17 mouse cellular contexts compared by ENCODE assay signal in genomic region chr2:79543456-79543855, GRCm38 (mm10).
A peak's percentile ranks its signal among the peaks of the same experiment; 100 is the strongest.
DNase-seq lines count a peak whose midpoint lies in the region; ATAC-seq and TF ChIP-seq lines count a peak whose summit lies in the region.
"Had no signal": no experiment of that assay in that cellular context is flagged by ENCODE, and none has a peak within 500 bp of the region (broad histone marks: within the 10 kb centered on the region; RNA-seq: fewer than 3 reads in every experiment).

No protein-coding gene starts in this region.

- WGBS in heart, adult 2 months, result 60% methylated on average over 5 of the region's 5 CpGs
- WGBS in heart, embryonic 16.5 days, result 64% methylated on average over 5 of the region's 5 CpGs
- 24% methylated on average over 5 of the region's 5 CpGs for WGBS in kidney, adult 2 months
- 91% methylated on average over 5 of the region's 5 CpGs for WGBS in midbrain, embryonic 14.5 days
- 90% methylated on average over 5 of the region's 5 CpGs for WGBS in forebrain, embryonic 13.5 days
- WGBS in hindbrain, postnatal 0 days, result 85% methylated on average over 5 of the region's 5 CpGs

- peaks cover 4% of the 10 kb centered on the region for H3K4me1 ChIP-seq in heart, adult 2 months (ENCODE audit: control insufficient read depth, insufficient read depth, low read length)
- H3K4me1 ChIP-seq in heart, embryonic 16.5 days (ENCODE audit: control insufficient read depth, insufficient read depth, low read length), result peaks cover 25% of the 10 kb centered on the region
- peaks cover 17% of the 10 kb centered on the region for H3K4me1 ChIP-seq in kidney, adult 2 months (ENCODE audit: control insufficient read depth, insufficient read depth, low read length)
- H3K4me1 ChIP-seq in midbrain, embryonic 14.5 days (ENCODE audit: control insufficient read depth, insufficient read depth, low read length), result no peaks in the 10 kb centered on the region
- no peaks in the 10 kb centered on the region for H3K4me1 ChIP-seq in forebrain, embryonic 13.5 days
- no peaks in the 10 kb centered on the region for H3K4me1 ChIP-seq in hindbrain, postnatal 0 days (ENCODE audit: insufficient read depth, low read length)
- H3K4me1 ChIP-seq: hindbrain, embryonic 15.5 days; limb, embryonic 12.5 days; midbrain, embryonic 13.5 days had no signal

- no peaks in the 10 kb centered on the region for H3K27me3 ChIP-seq in heart, adult 2 months (ENCODE audit: control insufficient read depth, insufficient read depth, low read length)
- H3K27me3 ChIP-seq in heart, embryonic 16.5 days (ENCODE audit: control insufficient read depth, insufficient read depth, low read length), result no peaks in the 10 kb centered on the region
- no peaks in the 10 kb centered on the region for H3K27me3 ChIP-seq in kidney, adult 2 months (replicated peaks; ENCODE audit: control insufficient read depth, insufficient read depth, low read length)
- no peaks in the 10 kb centered on the region for H3K27me3 ChIP-seq in midbrain, embryonic 14.5 days (ENCODE audit: control insufficient read depth, insufficient read depth, low read length)
- H3K27me3 ChIP-seq in forebrain, embryonic 13.5 days, result no peaks in the 10 kb centered on the region
- H3K27me3 ChIP-seq in hindbrain, postnatal 0 days (ENCODE audit: insufficient read depth, low read length), result no peaks in the 10 kb centered on the region
- H3K27me3 ChIP-seq: embryonic facial prominence, embryonic 15.5 days; hindbrain, embryonic 15.5 days; limb, embryonic 12.5 days; lung, embryonic 15.5 days; midbrain, embryonic 13.5 days had no signal

- no peak overlapping the region for H3K4me2 ChIP-seq in heart, embryonic 16.5 days (ENCODE audit: low read depth, low read length)
- H3K4me2 ChIP-seq in midbrain, embryonic 14.5 days (ENCODE audit: low read length), result no peak overlapping the region
- H3K4me2 ChIP-seq in forebrain, embryonic 13.5 days, result no peak overlapping the region
- H3K4me2 ChIP-seq in hindbrain, postnatal 0 days (ENCODE audit: low read depth, low read length), result no peak overlapping the region
- H3K4me2 ChIP-seq: embryonic facial prominence, embryonic 15.5 days; hindbrain, embryonic 15.5 days; limb, embryonic 12.5 days; lung, embryonic 15.5 days; midbrain, embryonic 13.5 days had no signal

- no peak overlapping the region for H3K9ac ChIP-seq in heart, adult 2 months (ENCODE audit: low read depth, low read length)
- H3K9ac ChIP-seq in heart, embryonic 16.5 days (ENCODE audit: low read length), result no peak overlapping the region
- H3K9ac ChIP-seq in midbrain, embryonic 14.5 days (replicated peaks; ENCODE audit: low read length), result no peak overlapping the region
- H3K9ac ChIP-seq in forebrain, embryonic 13.5 days, result no peak overlapping the region
- no peak overlapping the region for H3K9ac ChIP-seq in hindbrain, postnatal 0 days (replicated peaks; ENCODE audit: low read length)
- H3K9ac ChIP-seq: embryonic facial prominence, embryonic 15.5 days; hindbrain, embryonic 15.5 days; limb, embryonic 12.5 days; lung, embryonic 15.5 days; midbrain, embryonic 13.5 days had no signal

- H3K27ac ChIP-seq in heart, adult 2 months, result peak overlapping the region; percentile 75
- peak overlapping the region; percentile 55 for H3K27ac ChIP-seq in heart, embryonic 16.5 days (ENCODE audit: low read length)
- H3K27ac ChIP-seq in kidney, adult 2 months (ENCODE audit: insufficient read depth, low read depth, low read length), result peak overlapping the region; percentile 62
- H3K27ac ChIP-seq in midbrain, embryonic 14.5 days (replicated peaks; ENCODE audit: low read depth, low read length), result no peak overlapping the region
- H3K27ac ChIP-seq in forebrain, embryonic 13.5 days, result no peak overlapping the region
- no peak overlapping the region for H3K27ac ChIP-seq in hindbrain, postnatal 0 days
- H3K27ac ChIP-seq: embryonic facial prominence, embryonic 15.5 days; hindbrain, embryonic 15.5 days; limb, embryonic 12.5 days; lung, embryonic 15.5 days; midbrain, embryonic 13.5 days had no signal

- H3K4me3 ChIP-seq in heart, adult 2 months, result no peak overlapping the region
- no peak overlapping the region for H3K4me3 ChIP-seq in heart, embryonic 16.5 days (ENCODE audit: low read length)
- no peak overlapping the region for H3K4me3 ChIP-seq in kidney, adult 2 months (ENCODE audit: insufficient read depth, low read depth, low read length)
- H3K4me3 ChIP-seq in midbrain, embryonic 14.5 days (replicated peaks; ENCODE audit: low read depth, low read length), result no peak overlapping the region
- no peak overlapping the region for H3K4me3 ChIP-seq in forebrain, embryonic 13.5 days
- no peak overlapping the region for H3K4me3 ChIP-seq in hindbrain, postnatal 0 days (ENCODE audit: low read length)
- H3K4me3 ChIP-seq: embryonic facial prominence, embryonic 15.5 days; hindbrain, embryonic 15.5 days; limb, embryonic 12.5 days; lung, embryonic 15.5 days; midbrain, embryonic 13.5 days had no signal

- no peaks in the 10 kb centered on the region for H3K79me2 ChIP-seq in heart, adult 2 months (replicated peaks; ENCODE audit: control insufficient read depth, insufficient read depth, low read length)

- peak; percentile 34 for TF ChIP-seq CTCF in heart, adult 2 months (IDR thresholded peaks at IDR 0.05)
- no peak for TF ChIP-seq CTCF in kidney, adult 2 months (conservative IDR thresholded peaks at IDR 0.05; ENCODE audit: insufficient read depth, insufficient read length, low read depth, low read length)
- no peak for TF ChIP-seq CTCF in hindbrain, postnatal 0 days (IDR thresholded peaks at IDR 0.05; ENCODE audit: low read depth)

- no peak for TF ChIP-seq POLR2A in heart, adult 2 months (IDR thresholded peaks at IDR 0.05; ENCODE audit: insufficient read depth, low read depth, low read length)
- TF ChIP-seq POLR2A in kidney, adult 2 months (IDR thresholded peaks at IDR 0.05; ENCODE audit: low read depth, low read length), result no peak

- peak in 1 of 2 experiments; percentile 38 for DNase-seq in heart, adult 2 months
- DNase-seq in heart, postnatal 4 days, result no peak
- DNase-seq in kidney, adult 2 months, result peak; percentile 81
- peak; percentile 21 for DNase-seq in lung, postnatal 36 days
- DNase-seq in midbrain, embryonic 14.5 days, result no peak
- DNase-seq in hindbrain, postnatal 0 days (ENCODE audit: low spot score), result no peak
- DNase-seq: adrenal gland, adult 8-10 months; layer of hippocampus, postnatal 36 days; right cerebral cortex, postnatal 4 days had no signal

- no peak for ATAC-seq in heart, embryonic 16.5 days (replicated peaks; ENCODE audit: extremely low read depth, insufficient read depth, low FRiP score)
- no peak for ATAC-seq in midbrain, embryonic 14.5 days (ENCODE audit: low FRiP score, low TSS enrichment)
- ATAC-seq in forebrain, embryonic 13.5 days, result no peak
- ATAC-seq in hindbrain, postnatal 0 days, result no peak
- ATAC-seq: forebrain, embryonic 16.5 days; midbrain, embryonic 13.5 days had no signal

- intact Hi-C loops in heart, adult 2 months (cut with DNase I), result no loop called here

- no peak for TF ChIP-seq EP300 in heart, adult 2 months (IDR thresholded peaks at IDR 0.05; ENCODE audit: insufficient read depth, low read depth, low read length)

- no peaks in the 10 kb centered on the region for H3K9me3 ChIP-seq in heart, embryonic 16.5 days (replicated peaks; ENCODE audit: control insufficient read depth, low read length)
- no peaks in the 10 kb centered on the region for H3K9me3 ChIP-seq in midbrain, embryonic 14.5 days (ENCODE audit: control insufficient read depth, low read length)
- H3K9me3 ChIP-seq in forebrain, embryonic 13.5 days (replicated peaks), result no peaks in the 10 kb centered on the region
- H3K9me3 ChIP-seq in hindbrain, postnatal 0 days (ENCODE audit: low read length), result no peaks in the 10 kb centered on the region
- H3K9me3 ChIP-seq: embryonic facial prominence, embryonic 15.5 days; hindbrain, embryonic 15.5 days; limb, embryonic 12.5 days; lung, embryonic 15.5 days; midbrain, embryonic 13.5 days had no signal

- H3K36me3 ChIP-seq in heart, adult 2 months (ENCODE audit: control insufficient read depth, insufficient read depth, low read length), result peaks cover 3% of the 10 kb centered on the region
- H3K36me3 ChIP-seq in heart, embryonic 16.5 days (ENCODE audit: control insufficient read depth, insufficient read depth), result no peaks in the 10 kb centered on the region
- H3K36me3 ChIP-seq in kidney, adult 2 months (ENCODE audit: control insufficient read depth, insufficient read depth, low read length), result no peaks in the 10 kb centered on the region
- no peaks in the 10 kb centered on the region for H3K36me3 ChIP-seq in midbrain, embryonic 14.5 days (ENCODE audit: control insufficient read depth, insufficient read depth, low read length)
- no peaks in the 10 kb centered on the region for H3K36me3 ChIP-seq in forebrain, embryonic 13.5 days (ENCODE audit: poor library complexity, severe bottlenecking)
- H3K36me3 ChIP-seq in hindbrain, postnatal 0 days (ENCODE audit: insufficient read depth, low read length), result no peaks in the 10 kb centered on the region
- H3K36me3 ChIP-seq: embryonic facial prominence, embryonic 15.5 days; hindbrain, embryonic 15.5 days; limb, embryonic 12.5 days; lung, embryonic 15.5 days; midbrain, embryonic 13.5 days had no signal

Comparison
In these comparisons a context has a peak if more than half of its experiments do, and no peak if none do; other contexts are left out.
1. DNase-seq: peak in kidney, adult 2 months (single experiment) and lung, postnatal 36 days (single experiment); none in heart, postnatal 4 days (single experiment), midbrain, embryonic 14.5 days (single experiment) and hindbrain, postnatal 0 days (single experiment).
2. H3K27ac ChIP-seq: peak in heart, adult 2 months (single experiment), heart, embryonic 16.5 days (single experiment) and kidney, adult 2 months (single experiment); none in midbrain, embryonic 14.5 days (single experiment), forebrain, embryonic 13.5 days (single experiment) and hindbrain, postnatal 0 days (single experiment).